ENCODE assay signal across 9 mouse cellular contexts in the genomic region with DNA sequence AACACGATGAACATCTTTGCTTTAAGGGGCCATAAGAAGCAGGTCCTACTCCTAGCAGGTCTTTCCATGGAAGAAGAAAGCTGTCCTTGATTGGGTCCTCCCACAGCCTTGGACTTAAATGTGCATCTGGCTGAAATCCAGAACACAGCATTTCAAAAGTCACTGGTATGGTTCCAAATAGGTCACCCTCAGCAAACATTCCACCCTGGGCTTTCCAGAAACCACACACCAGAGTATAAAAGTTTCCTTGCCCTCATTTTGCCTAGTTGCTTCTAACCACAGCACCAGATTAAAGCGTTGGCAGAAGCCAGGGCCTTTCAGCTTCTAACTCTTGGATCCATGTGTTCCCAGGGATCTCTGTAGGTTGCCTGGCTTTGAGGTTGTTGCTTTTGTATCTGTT. TPM values are rescaled to one million over a fixed set of nuclear protein-coding genes. Genes with fewer than 3 reads are reported as not detected.
DNase-seq lines count a peak whose midpoint lies in the region; ATAC-seq and TF ChIP-seq lines count a peak whose summit lies in the region.
"Had no signal": no experiment of that assay in that cellular context is flagged by ENCODE, and none has a peak within 500 bp of the region (broad histone marks: within the 10 kb centered on the region; RNA-seq: fewer than 3 reads in every experiment).

No protein-coding gene starts in this region.

- no peak overlapping the region for H3K4me3 ChIP-seq in gastrocnemius, adult 2 months

- intact Hi-C loops in gastrocnemius, adult 2 months (cut with DNase I): loop anchor here (5.0 kb wide), 1 partner anchor 36 kb away; no protein-coding TSS in a partner anchor
- intact Hi-C loops in gastrocnemius, postnatal 36 days (cut with DNase I): no loop called here
- intact Hi-C loops in gastrocnemius, postnatal 14 days (cut with DNase I; ENCODE audit: low total_unique reads): no loop called here

- DNase-seq in gastrocnemius, adult 2 months: no peak
- no peak for DNase-seq in gastrocnemius, postnatal 36 days
- DNase-seq in right cerebral cortex, postnatal 10 days (ENCODE audit: low spot score in 2 of 2): peak; percentile 30 to 54
- DNase-seq in right cerebral cortex, postnatal 36 days (ENCODE audit: low spot score in 2 of 2): no peak
- peak; percentile 63 for DNase-seq in kidney, postnatal 14 days
- DNase-seq in layer of hippocampus, postnatal 36 days: no peak
- DNase-seq in gastrocnemius, postnatal 14 days: no peak
- DNase-seq: gastrocnemius, postnatal 10 days had no signal

- ATAC-seq in CD4-positive, CD25-positive, alpha-beta regulatory T cell, adult 4 months: no peak

- no peak for TF ChIP-seq CTCF in gastrocnemius, adult 2 months (IDR thresholded peaks at IDR 0.05)

- H3K27ac ChIP-seq in gastrocnemius, adult 2 months: peak overlapping the region; percentile 63

RNA-seq across cellular contexts. Expression of a gene that starts 49.7 kb away (rescaled TPM):
- 100 to 1,000 TPM; 512 to 578 TPM for total RNA-seq in gastrocnemius, adult 2 months (2021)
- 100 to 1,000 TPM; 430 to 527 TPM for total RNA-seq in gastrocnemius, postnatal 36 days (2021)
- 100 to 1,000 TPM; 322 to 513 TPM for polyA plus RNA-seq in CD4-positive, CD25-positive, alpha-beta regulatory T cell, adult 4 months (2017; shearing (Covaris generic))
- 100 to 1,000 TPM; 429 to 541 TPM for total RNA-seq in layer of hippocampus, postnatal 36 days (2021)
- total RNA-seq in gastrocnemius, postnatal 14 days (2021): 100 to 1,000 TPM; 642 to 745 TPM

Comparison
In these comparisons a context has a peak if more than half of its experiments do, and no peak if none do; other contexts are left out.
1. DNase-seq: peak in right cerebral cortex, postnatal 10 days (2 of 2) and kidney, postnatal 14 days (single experiment); none in gastrocnemius, adult 2 months (single experiment), gastrocnemius, postnatal 36 days (0 of 2), right cerebral cortex, postnatal 36 days (0 of 2), layer of hippocampus, postnatal 36 days (0 of 2) and gastrocnemius, postnatal 14 days (single experiment).